Mouse (Mus musculus) megakaryocyte, embryonic 14.5 days (primary cell): Measurements from ENCODE around the gene Elof1. TPM values are rescaled to one million over a fixed set of nuclear protein-coding genes. Genes with fewer than 3 reads are reported as not detected.
"Not testable (repeated sequence)": the region's sequence is repeated elsewhere in the genome, so short reads cannot be mapped to it uniquely, and the experiment has no call there.

ENCODE experiments used
- H3K27me3 ChIP-seq: replicated peaks from 2 replicates; pipeline ENCODE3; 2012; ENCODE audit warnings: inconsistent platforms
- H3K36me3 ChIP-seq: replicated peaks from 2 replicates; pipeline ENCODE3; 2012; ENCODE audit warnings: low read length, inconsistent platforms, mixed read lengths
- H3K4me1 ChIP-seq: 2 replicates; pipeline ENCODE4 v1.6.1; 2012; ENCODE audit warnings: inconsistent platforms
- H3K4me3 ChIP-seq: replicated peaks from 2 replicates; pipeline ENCODE3; 2012; ENCODE audit warnings: moderate library complexity, mild to moderate bottlenecking, inconsistent platforms
- H3K9me3 ChIP-seq: 2 replicates; pipeline ENCODE4 v1.6.1; 2012; ENCODE audit warnings: inconsistent platforms
- FLI1 ChIP-seq: IDR thresholded peaks from 2 replicates; pipeline ENCODE4 v1.6.1; 2012; ENCODE audit warnings: low read length, inconsistent platforms, mixed read lengths
- GATA1 ChIP-seq: IDR thresholded peaks from 3 replicates; pipeline ENCODE4 v1.6.1; 2012; ENCODE audit warnings: mixed read lengths, low read length, inconsistent platforms, borderline replicate concordance
- polyA plus RNA-seq: library from polyadenylated mRNA; stranded (reverse); fragments of >175 nt; gene quantifications from 2 replicates; pipeline ENCODE4 v1.2.3, GENCODE M21; 2012; ENCODE audit warnings: low replicate concordance; ENCODE audit not compliant: insufficient read depth

Elof1 gene
- polyA plus RNA-seq, 1 experiment, result 75.4 TPM

- Histone ChIP-seq H3K27me3 (peaks cover 9% of the 10 kb centered on the region), H3K4me3 (peak overlapping the region; percentile 78)
- TF ChIP-seq FLI1 (no peak), GATA1 (no peak)
These were observed 38.6 kb upstream of the Elof1 start for GRCm38 (mm10) chr9:22155614-22156013.

GRCm38 (mm10) chr9:22153810-22154209 is 36.8 kb upstream of the Elof1 start:
- Histone ChIP-seq H3K36me3 (peaks cover 10% of the 10 kb centered on the region), H3K4me3 (no peak overlapping the region), H3K4me1 (peaks cover 25% of the 10 kb centered on the region), H3K27me3 (peaks cover 10% of the 10 kb centered on the region), H3K9me3 (peaks cover 6% of the 10 kb centered on the region; the same call in 1 of the 2 replicates)
- TF ChIP-seq GATA1 (no peak), FLI1 (no peak)

More at GRCm38 (mm10) chr9:22155614-22156013, 38.6 kb upstream of the Elof1 start:
- Histone ChIP-seq H3K4me1 (peaks cover 25% of the 10 kb centered on the region), H3K9me3 (peaks cover 4% of the 10 kb centered on the region; the same call in 1 of the 2 replicates), H3K36me3 (peaks cover 10% of the 10 kb centered on the region)

DNA sequence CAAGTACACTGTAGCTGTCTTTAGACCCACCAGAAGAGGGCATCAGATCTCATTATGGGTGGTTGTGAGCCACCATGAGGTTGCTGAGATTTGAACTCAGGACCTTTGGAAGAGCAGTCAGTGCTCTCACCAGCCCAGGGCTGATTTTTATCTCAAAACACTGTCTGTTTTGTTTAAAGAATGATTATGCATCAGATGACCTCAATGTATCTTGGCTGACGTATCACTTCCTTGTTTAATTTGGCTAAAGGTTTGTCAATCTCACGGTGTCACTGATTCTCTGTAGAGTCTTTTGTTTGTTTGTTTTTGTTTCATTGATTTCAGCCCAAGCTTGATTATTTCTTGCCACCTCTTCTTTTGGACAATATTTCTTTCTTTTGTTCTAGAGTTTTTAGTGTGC is 34.0 kb upstream of the Elof1 start:
- peaks cover 8% of the 10 kb centered on the region for H3K4me1 ChIP-seq
- H3K36me3 ChIP-seq, result no peaks in the 10 kb centered on the region
- peaks cover 16% of the 10 kb centered on the region for H3K9me3 ChIP-seq
- TF ChIP-seq FLI1 (no peak), GATA1 (no peak)
- no peak overlapping the region for H3K4me3 ChIP-seq
- peaks cover 13% of the 10 kb centered on the region for H3K27me3 ChIP-seq

DNA sequence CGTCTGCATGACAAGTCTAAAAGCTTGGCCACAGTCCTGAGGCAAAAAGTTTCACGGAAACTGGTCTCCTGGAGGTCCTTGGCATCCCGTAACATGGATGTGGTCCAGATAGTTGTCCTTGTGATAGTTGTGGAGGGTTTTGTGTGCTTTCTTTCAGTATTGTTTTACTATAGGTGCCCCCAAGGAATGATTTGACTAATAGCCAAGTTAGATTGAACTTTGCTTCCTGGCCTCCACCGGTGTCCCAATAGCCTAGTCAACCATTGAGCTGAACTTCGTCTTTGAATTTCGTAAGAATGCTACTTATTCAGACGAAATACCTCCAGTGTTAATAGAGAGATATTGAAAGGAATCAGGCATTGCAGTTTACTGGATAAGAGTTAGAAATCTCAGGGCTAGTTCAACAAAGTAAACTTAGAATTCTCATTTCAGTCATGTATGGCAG is 33.3 kb upstream of the Elof1 start:
- peaks cover 13% of the 10 kb centered on the region for H3K27me3 ChIP-seq
- H3K36me3 ChIP-seq, H3K4me1 ChIP-seq, H3K4me3 ChIP-seq: not testable (repeated sequence)
- H3K9me3 ChIP-seq, result peaks cover 16% of the 10 kb centered on the region

DNA sequence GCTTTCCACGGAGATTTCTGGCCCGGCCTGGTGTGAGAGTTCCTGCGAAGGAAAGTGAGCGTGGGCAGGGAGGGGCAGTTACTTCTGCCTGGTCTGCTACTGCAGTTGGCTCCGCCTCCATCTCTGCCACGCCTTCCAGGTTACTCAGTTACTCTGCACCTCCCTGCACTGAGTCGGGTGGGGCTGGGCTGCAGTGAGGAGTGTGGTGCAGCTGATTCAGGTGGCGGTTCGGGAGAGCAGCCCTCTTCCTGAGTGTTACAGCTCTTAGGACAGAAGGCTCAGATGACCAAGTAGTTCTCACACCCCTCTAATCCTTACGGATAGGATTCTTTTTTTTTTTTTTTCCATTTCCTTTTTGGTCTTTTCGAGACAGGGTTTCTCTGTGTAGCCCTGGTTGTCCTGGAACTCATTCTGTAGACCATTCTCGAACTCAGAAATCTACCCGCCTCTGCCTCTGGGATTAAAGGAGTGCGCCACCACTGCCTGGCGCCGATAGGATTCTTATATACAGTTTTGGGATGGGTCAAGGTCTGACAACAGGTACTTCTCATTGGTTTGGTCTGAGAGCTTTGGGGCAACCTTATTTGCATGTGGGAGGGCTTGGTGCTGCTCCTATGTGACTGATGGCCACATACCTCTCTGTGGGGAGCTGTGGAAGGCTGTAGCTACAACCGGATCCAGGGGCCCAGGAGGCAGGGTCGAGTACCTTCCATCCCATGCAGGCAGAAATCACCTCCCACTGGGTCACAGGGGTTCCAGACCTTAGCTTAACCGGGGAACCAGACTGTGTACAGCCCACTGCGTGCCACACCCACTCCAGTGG is 32.7 kb upstream of the Elof1 start:
- H3K4me1 ChIP-seq, result no peaks in the 10 kb centered on the region
- H3K36me3 ChIP-seq, result no peaks in the 10 kb centered on the region
- no peak for TF ChIP-seq FLI1
- TF ChIP-seq GATA1, result no peak
- H3K4me3 ChIP-seq, result no peak overlapping the region
- H3K27me3 ChIP-seq, result peaks cover 13% of the 10 kb centered on the region
- H3K9me3 ChIP-seq, result peaks cover 16% of the 10 kb centered on the region

GRCm38 (mm10) chr9:22144304-22144965 is 27.5 kb upstream of the Elof1 start:
- H3K4me1 ChIP-seq, result peaks cover 10% of the 10 kb centered on the region
- H3K27me3 ChIP-seq, result peaks cover 8% of the 10 kb centered on the region
- no peak overlapping the region for H3K4me3 ChIP-seq
- H3K36me3 ChIP-seq, result no peaks in the 10 kb centered on the region
- peaks cover 17% of the 10 kb centered on the region for H3K9me3 ChIP-seq
- TF ChIP-seq GATA1 (no peak), FLI1 (no peak)

- Histone ChIP-seq H3K36me3 (no peaks in the 10 kb centered on the region), H3K4me1 (peaks cover 10% of the 10 kb centered on the region), H3K9me3 (peaks cover 18% of the 10 kb centered on the region), H3K4me3 (no peak overlapping the region), H3K27me3 (peaks cover 7% of the 10 kb centered on the region)
- no peak for TF ChIP-seq FLI1
- TF ChIP-seq GATA1, result no peak
These were observed 26.4 kb upstream of the Elof1 start for GRCm38 (mm10) chr9:22143108-22144037.

- Histone ChIP-seq H3K4me3 (no peak overlapping the region), H3K27me3 (peaks cover 9% of the 10 kb centered on the region), H3K36me3 (no peaks in the 10 kb centered on the region), H3K4me1 (peaks cover 10% of the 10 kb centered on the region), H3K9me3 (peaks cover 9% of the 10 kb centered on the region; the same call in 1 of the 2 replicates)
- TF ChIP-seq FLI1, result no peak
- TF ChIP-seq GATA1, result no peak
These were observed 22.8 kb upstream of the Elof1 start for GRCm38 (mm10) chr9:22139746-22140145.

GRCm38 (mm10) chr9:22138480-22138879 is 21.5 kb upstream of the Elof1 start:
- Histone ChIP-seq H3K4me1 (peaks cover 7% of the 10 kb centered on the region), H3K36me3 (no peaks in the 10 kb centered on the region), H3K4me3 (no peak overlapping the region), H3K9me3 (peaks cover 9% of the 10 kb centered on the region; the same call in 1 of the 2 replicates), H3K27me3 (peaks cover 9% of the 10 kb centered on the region)
- TF ChIP-seq GATA1, result no peak
- no peak for TF ChIP-seq FLI1
